Mouse (Mus musculus) small intestine, adult 2 months (tissue): ENCODE data around the gene Mcts2.

Experiments
- CTCF ChIP-seq: fragments of 200-500 bp; IDR thresholded peaks from 2 replicates; pipeline ENCODE4 v1.5.1; 2012; ENCODE audit warnings: low read depth, mild to moderate bottlenecking, control low read depth, inconsistent platforms, low read length, moderate library complexity, mixed read lengths; ENCODE audit not compliant: insufficient replicate concordance, insufficient read length; ENCODE audit errors: extremely low read depth
- POLR2A ChIP-seq: fragments of 200-500 bp; IDR thresholded peaks from 2 replicates; pipeline ENCODE4 v1.6.1; 2012; ENCODE audit warnings: low read depth, mild to moderate bottlenecking, control low read depth, inconsistent platforms, low read length, moderate library complexity

- no peak for TF ChIP-seq CTCF
- TF ChIP-seq POLR2A = no peak
Observed at GRCm38 (mm10) chr2:152669639-152670484, 17.0 kb upstream of the Mcts2 start.
